Mouse (Mus musculus) inflammation-experienced regulatory T-cells, adult 16 weeks (primary cell): Measurements from ENCODE around the gene Ints6. TPM values are rescaled to one million over a fixed set of nuclear protein-coding genes. Genes with fewer than 3 reads are reported as not detected.

Experiments
- polyA plus RNA-seq: library from polyadenylated mRNA; unstranded; fragments of 100-300 nt; shearing (Covaris generic); gene quantifications from one replicate; pipeline ENCODE4 v1.2.1, GENCODE M21; 2017

Gene Ints6
- polyA plus RNA-seq = 93.8 TPM

DNA sequence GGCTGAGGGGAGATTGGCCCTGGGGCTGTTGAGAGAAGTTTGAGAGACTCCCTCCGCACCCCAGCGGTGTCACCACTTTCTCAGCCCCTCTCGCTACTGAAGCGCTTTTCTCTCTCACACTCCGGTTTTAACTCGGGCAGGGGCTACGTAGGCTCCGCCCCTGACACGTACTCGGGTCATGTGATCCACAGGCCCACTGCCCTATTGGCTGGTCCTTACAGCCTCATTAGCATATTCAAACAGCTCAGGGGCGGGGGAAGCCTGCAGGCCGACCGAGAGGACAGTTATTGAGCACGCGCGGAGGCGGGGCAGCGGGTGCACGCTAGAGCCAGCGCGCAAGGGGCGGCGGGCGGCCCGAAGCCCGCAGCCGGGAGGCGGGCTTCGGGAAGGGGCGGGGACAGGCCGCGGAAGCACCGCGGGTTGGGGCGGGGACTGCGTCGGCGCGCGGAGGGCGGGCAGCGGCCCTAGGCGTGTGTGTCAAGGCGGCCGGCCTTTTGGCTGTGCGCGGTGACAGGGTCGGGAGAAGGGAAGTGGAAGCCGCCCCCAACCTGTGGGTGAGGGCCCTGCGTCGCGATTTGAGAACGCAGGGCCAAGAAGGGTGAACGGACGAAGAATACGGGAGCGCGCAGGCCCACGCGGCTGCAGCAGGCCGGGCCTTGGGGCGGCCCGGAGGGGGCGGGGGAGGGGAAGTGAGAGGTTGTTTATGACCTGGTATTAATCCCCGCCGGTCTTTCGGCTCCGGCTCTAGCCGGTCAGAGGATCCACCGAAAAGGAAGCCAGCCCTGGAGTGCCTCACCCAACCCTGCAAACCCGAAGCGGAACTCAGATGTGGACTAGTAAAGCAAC, at the start of gene Ints6:
Gene Ints6 (minus strand): TSS at position 134 of the 846 bp plus-strand sequence.

DNA sequence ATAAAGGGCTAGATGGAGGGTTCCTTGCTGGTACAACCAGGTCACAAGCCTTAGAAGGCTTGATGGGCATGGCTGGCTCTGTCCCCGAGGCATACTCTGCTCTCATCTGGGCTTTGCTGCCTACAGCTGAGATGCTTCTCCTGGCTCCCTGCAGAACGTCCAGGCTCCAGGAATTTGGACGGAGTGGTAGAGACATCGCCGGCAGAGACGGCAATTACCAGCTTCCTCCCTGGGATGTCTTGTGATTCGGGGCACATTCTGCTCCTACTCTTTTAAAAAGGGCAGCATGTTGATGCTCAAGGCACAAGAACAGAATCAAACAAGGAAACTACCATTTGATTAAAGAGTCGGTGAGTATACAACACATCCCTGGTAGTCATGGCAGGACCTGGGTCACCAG, 97.6 kb downstream of the Ints6 start, which contains the start of gene Serpine3:
Gene Serpine3 (plus strand): TSS at position 301 of the 400 bp plus-strand sequence.

Other genes starting within 250 kb of the Ints6 start
- not detected for gene Fam124a, start 205.4 kb downstream of the Ints6 start, polyA plus RNA-seq
- gene Gm4131, start 194.2 kb downstream of the Ints6 start, polyA plus RNA-seq = not detected
- gene Serpine3, start 97.5 kb downstream of the Ints6 start, polyA plus RNA-seq = not detected
- gene Wdfy2, start 76.5 kb upstream of the Ints6 start, polyA plus RNA-seq = 13.3 TPM
- gene Defb48, start 223.3 kb upstream of the Ints6 start, polyA plus RNA-seq = not detected
- gene Defb47, start 236.9 kb upstream of the Ints6 start, polyA plus RNA-seq = not detected